Mouse (Mus musculus): ENCODE measurements at regions not wholly inside any gene's neighbourhood (a gene's known extent, or its start where the extent isn't known, plus 50 kb on each side); places are given as distances from the start of the nearest gene placed in this dataset.
A peak's percentile ranks its signal among the peaks of the same experiment; 100 is the strongest.

DNA sequence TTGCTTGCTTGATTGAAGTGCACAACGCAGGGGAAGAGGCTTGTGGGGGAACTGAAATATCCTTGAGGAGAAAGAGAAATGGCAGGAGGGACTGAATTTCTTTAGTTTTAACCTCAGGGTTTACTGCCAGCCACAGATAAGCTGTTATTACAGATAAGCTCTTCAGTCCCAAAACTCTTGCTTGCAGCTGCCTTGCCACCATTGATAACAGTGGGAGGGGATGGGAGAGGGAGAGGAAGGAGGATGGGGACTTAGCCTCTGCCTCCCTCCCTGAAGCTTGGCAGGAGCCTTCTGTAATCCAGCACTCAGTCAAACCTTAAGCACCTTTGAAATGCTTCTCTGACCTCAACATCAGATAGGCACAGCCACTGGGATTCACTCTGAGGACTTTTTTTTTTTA is 471.4 kb upstream of the Lsamp start:
- no peak overlapping the region for H3K27ac ChIP-seq
- no peak overlapping the region for H3K4me3 ChIP-seq
- no peak for TF ChIP-seq CTCF (IDR thresholded peaks at IDR 0.05)
- intact Hi-C loops (cut with DNase I), result no loop called here
- no peak for DNase-seq

DNA sequence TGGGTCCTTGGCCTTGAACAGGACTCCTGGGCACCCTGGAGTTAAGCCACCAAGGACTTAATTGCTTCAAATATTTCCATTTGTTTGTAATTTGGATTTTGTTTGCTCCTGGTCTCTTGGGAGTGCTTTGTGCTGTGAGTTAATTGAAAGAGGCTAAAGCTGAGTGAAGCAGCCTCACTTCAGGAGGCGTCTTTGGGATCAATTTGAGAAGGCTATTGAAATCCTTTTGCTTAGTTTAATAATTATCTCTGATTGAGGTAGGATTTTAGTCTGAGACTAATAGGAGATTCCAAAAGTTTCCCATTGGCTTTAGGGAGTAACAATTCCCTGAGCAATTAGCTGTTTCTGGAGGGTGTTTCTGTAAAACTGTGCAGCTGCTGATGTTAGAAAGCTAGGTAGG is 470.5 kb upstream of the Lsamp start:
- intact Hi-C loops (cut with DNase I), result no loop called here
- no peak for TF ChIP-seq CTCF (IDR thresholded peaks at IDR 0.05)
- DNase-seq, result no peak
- no peak overlapping the region for H3K27ac ChIP-seq
- no peak overlapping the region for H3K4me3 ChIP-seq

DNA sequence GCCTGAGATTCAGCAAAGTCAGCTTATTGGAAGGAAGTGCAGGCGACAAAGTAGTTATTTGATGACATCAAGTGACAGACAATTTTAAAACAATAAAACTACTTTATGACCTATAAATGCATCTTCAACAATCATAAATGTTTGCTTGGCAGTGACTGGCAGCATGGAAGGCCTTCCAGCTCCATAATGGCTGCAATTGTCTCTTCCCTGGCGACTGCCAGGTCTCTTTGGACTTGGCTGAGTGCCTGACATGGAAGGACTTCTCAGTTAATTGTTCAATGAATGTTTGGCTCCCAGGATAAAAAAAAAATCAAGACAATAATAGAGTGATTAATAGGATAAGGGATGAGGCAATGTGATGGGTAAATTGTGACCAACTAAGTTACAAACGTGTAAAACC is 453.1 kb upstream of the Lsamp start:
- intact Hi-C loops (cut with DNase I), result no loop called here
- H3K27ac ChIP-seq, result no peak overlapping the region
- no peak for DNase-seq
- no peak overlapping the region for H3K4me3 ChIP-seq
- TF ChIP-seq CTCF (IDR thresholded peaks at IDR 0.05), result no peak

DNA sequence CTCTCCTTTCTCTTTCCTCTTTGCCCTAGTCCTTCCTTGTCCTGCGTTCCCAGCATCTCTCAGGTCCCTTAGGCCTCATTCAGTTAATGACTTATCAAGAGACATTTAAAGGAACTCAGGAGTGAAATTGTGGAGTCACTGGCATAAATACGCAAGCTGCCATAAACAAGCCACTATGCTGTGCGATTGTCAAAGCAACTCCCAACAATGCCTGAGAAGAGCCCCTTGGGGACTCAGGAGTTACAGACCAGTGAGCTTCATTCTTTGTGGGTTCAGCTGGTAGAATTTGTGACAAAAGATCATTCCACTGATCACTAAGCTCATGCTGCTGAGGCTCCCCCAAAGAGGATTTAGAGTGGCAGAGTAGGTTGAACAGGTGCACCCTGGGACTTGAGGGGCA is 451.4 kb upstream of the Lsamp start:
- Histone ChIP-seq H3K27ac (no peak overlapping the region), H3K4me3 (no peak overlapping the region)
- no peak for DNase-seq
- no peak for TF ChIP-seq CTCF (IDR thresholded peaks at IDR 0.05)
- intact Hi-C loops (cut with DNase I), result no loop called here

DNA sequence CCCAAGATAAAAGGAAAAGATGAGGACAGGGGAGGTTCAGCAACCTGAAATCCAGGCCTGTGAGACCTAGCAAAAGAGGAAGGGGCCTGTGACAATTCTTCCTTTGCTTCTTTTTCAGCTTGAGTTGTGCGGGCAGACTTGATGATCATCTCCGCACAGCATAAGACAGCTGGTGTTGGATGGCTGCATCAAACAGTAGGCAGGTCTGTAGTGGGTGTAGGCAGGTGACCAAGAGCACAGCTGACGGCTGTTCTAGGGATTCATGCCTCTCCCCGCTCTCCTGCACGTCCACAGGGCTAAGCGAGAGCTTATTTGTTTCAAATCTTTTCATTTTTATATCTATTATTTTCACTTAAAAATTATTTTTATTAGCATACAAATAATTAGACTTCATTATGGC is 450.8 kb upstream of the Lsamp start:
- TF ChIP-seq CTCF (IDR thresholded peaks at IDR 0.05), result no peak
- H3K4me3 ChIP-seq, result no peak overlapping the region
- no peak overlapping the region for H3K27ac ChIP-seq
- intact Hi-C loops (cut with DNase I), result no loop called here
- no peak for DNase-seq

DNA sequence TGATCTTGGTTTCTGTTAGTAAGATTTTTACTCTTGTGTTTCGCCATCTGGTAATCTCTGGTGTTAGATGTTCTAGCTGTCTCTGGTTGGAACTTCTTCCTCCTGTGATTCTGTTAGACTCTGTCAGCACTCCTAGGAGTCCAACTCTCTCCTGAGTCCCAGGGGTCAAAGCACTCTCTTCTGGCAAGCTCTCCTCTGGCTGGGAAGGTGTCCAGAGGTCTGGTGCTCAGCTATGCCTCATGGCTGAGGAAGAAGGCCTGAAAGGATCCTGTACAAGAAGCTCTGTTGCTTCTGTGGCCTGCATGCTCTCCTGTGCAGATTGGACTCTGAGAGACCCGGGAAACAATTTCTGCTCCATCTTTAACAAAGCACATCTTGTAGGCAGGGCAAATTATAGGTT is 430.8 kb upstream of the Lsamp start:
- H3K27ac ChIP-seq, result no peak overlapping the region
- peak; percentile 15 for DNase-seq
- no peak for TF ChIP-seq CTCF (IDR thresholded peaks at IDR 0.05)
- intact Hi-C loops (cut with DNase I), result no loop called here
- no peak overlapping the region for H3K4me3 ChIP-seq

DNA sequence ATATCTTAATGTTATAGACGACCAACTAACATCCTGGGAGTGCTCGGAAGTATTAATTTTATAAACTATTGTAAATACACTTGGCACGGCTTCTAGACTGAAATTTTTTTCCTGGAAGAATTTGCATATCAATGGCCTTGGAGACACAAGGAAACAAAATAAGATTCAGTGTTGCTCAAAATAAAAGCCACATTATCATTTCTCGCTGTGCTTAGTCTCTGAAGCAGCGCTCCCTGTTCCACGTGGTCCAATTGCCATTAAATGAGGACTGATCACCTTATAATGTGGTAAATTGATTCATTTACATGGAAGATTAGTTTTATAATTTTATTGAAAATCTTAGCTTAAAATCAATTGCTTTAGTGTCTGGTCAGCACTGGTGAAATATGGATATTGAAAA is 407.5 kb upstream of the Lsamp start:
- Histone ChIP-seq H3K27ac (no peak overlapping the region), H3K4me3 (no peak overlapping the region)
- intact Hi-C loops (cut with DNase I), result no loop called here
- TF ChIP-seq CTCF (IDR thresholded peaks at IDR 0.05), result no peak
- no peak for DNase-seq

DNA sequence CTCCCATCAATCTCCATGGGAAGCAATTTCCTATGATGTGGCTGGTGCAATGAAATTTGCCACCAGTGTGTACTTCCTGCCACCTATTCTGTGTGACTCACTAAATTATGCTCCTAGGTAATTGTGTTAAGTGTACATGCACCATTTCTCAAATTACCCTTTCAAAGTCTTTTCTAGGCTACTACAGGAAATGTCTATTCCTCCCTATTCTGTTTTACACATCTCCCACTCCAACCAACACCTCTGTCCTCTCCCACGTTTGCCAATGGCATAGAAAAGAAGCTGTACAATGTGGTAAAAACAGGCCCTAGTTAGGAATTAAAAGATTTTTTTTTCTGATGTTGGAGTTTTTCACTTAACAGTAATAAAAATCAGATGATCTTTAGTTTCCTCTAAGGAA is 404.5 kb upstream of the Lsamp start:
- TF ChIP-seq CTCF (IDR thresholded peaks at IDR 0.05), result no peak
- Histone ChIP-seq H3K4me3 (no peak overlapping the region), H3K27ac (no peak overlapping the region)
- intact Hi-C loops (cut with DNase I), result no loop called here
- DNase-seq, result no peak
